Mouse (Mus musculus): ENCODE measurements at regions not wholly inside any gene's neighbourhood (a gene's known extent, or its start where the extent isn't known, plus 50 kb on each side); places are given as distances from the start of the nearest gene placed in this dataset.

- TF ChIP-seq CTCF (IDR thresholded peaks at IDR 0.05; ENCODE audit: low read depth) (no peak), EP300 (optimal IDR thresholded peaks at IDR 0.05) (no peak)
Observed at GRCm38 (mm10) chr13:4772324-4772723, 163.3 kb upstream of the Akr1e1 start.

Data from stomach, postnatal 0 days (tissue).